7 mouse cellular contexts compared by ENCODE assay signal in the genomic region with DNA sequence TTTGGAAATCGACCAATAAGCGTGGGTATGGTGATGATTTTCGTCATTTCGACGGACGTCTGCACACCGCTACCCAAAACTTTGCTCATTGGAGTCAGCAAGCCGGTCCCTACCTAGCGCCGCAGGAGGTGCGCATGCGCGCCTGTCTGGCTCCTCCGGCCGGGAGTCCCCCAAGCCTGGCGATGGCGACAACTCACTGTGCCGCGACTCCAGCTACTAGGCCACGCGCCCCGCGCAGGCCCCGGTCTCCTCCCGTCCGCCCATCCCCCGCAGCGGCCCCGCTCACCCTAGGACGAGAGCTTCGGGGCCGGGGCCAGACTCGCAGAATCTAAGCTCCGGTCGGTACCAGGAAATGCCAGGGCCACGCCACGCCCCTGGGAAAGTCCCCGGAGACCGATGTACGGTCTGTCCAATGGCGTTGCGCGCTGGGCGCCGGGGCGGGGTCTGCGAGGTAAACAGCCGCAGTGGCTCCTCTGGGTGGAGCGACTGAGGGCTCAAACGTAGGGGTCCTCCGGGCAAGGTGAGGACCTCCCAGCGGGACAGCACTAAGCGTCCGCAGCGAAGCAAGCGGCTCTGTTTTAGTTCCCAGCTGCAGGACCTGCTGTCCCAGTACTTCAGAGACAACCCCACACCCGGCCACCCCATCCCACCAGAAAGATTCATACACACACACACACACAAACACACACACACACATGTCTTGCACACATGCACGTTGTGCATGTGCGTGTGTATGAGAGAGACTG. TPM values are rescaled to one million over a fixed set of nuclear protein-coding genes. Genes with fewer than 3 reads are reported as not detected.
A peak's percentile ranks its signal among the peaks of the same experiment; 100 is the strongest.
DNase-seq lines count a peak whose midpoint lies in the region; ATAC-seq lines count a peak whose summit lies in the region.

No protein-coding gene starts in this region.

- no peaks in the 10 kb centered on the region for H3K36me3 ChIP-seq in intestine, embryonic 15.5 days
- no peaks in the 10 kb centered on the region for H3K36me3 ChIP-seq in midbrain, embryonic 10.5 days

- H3K4me1 ChIP-seq in intestine, embryonic 15.5 days (replicated peaks): peaks cover 5% of the 10 kb centered on the region; the same call in 1 of the 2 replicates
- H3K4me1 ChIP-seq in midbrain, embryonic 10.5 days: peaks cover 22% of the 10 kb centered on the region

- peak overlapping the region; percentile 79 for H3K4me2 ChIP-seq in intestine, embryonic 15.5 days (replicated peaks)

- H3K4me3 ChIP-seq in intestine, embryonic 15.5 days (replicated peaks): peak overlapping the region; percentile 81
- peak overlapping the region; percentile 95 for H3K4me3 ChIP-seq in midbrain, embryonic 10.5 days

- no peaks in the 10 kb centered on the region for H3K9me3 ChIP-seq in intestine, embryonic 15.5 days
- no peaks in the 10 kb centered on the region for H3K9me3 ChIP-seq in midbrain, embryonic 10.5 days (replicated peaks)

- H3K27ac ChIP-seq in intestine, embryonic 15.5 days: peak overlapping the region; percentile 90
- H3K27ac ChIP-seq in midbrain, embryonic 10.5 days (replicated peaks): peak overlapping the region; percentile 93

- H3K27me3 ChIP-seq in intestine, embryonic 15.5 days (replicated peaks): no peaks in the 10 kb centered on the region
- no peaks in the 10 kb centered on the region for H3K27me3 ChIP-seq in midbrain, embryonic 10.5 days (ENCODE audit: low read depth, poor library complexity, severe bottlenecking)

- peak; percentile 97 for ATAC-seq in intestine, embryonic 15.5 days

- intact Hi-C loops in gastrocnemius, postnatal 36 days (cut with DNase I): no loop called here
- intact Hi-C loops in left cerebral cortex, postnatal 25 days (cut with DNase I): no loop called here

- H3K9ac ChIP-seq in intestine, embryonic 15.5 days: peak overlapping the region; percentile 83

- peak; percentile 97 to 98 for DNase-seq in adrenal gland, adult 18-20 months (ENCODE audit: low spot score in 2 of 2)
- peak; percentile 97 for DNase-seq in embryo, embryonic 11 days
- DNase-seq in gastrocnemius, postnatal 36 days: peak; percentile 99 to 100
- DNase-seq in left cerebral cortex, postnatal 25 days (ENCODE audit: low spot score in 2 of 2): peak; percentile 98 to 99
- DNase-seq in midbrain, embryonic 10.5 days (ENCODE audit: low spot score): peak; percentile 97
- peak; percentile 97 for DNase-seq in right cerebral cortex, postnatal 4 days

- 1% methylated on average over 59 of the region's 59 CpGs for WGBS in intestine, embryonic 15.5 days
- WGBS in midbrain, embryonic 10.5 days: under 1% methylated on average over 59 of the region's 59 CpGs

RNA-seq across cellular contexts. Expression of gene Tnip1, which starts 6.8 kb away (rescaled TPM):
- 10 to 100 TPM; 63.7 to 85.8 TPM for total RNA-seq in adrenal gland, adult 18-20 months (2021)
- total RNA-seq in gastrocnemius, postnatal 36 days (2021): 10 to 100 TPM; 29.7 to 32.3 TPM
- polyA plus RNA-seq in intestine, embryonic 15.5 days (2015; fragmentation: Nextera tagmentation; extraction: Ambion mirVana): 22.7 and 24.5 TPM in 2 replicates
- total RNA-seq in left cerebral cortex, postnatal 25 days (2021): 10 to 100 TPM; 36.4 to 40.0 TPM
- polyA plus RNA-seq in midbrain, embryonic 10.5 days (2016; fragmentation: Nextera tagmentation; extraction: Ambion mirVana): 9.5 and 11.6 TPM in 2 replicates

RNA-seq across cellular contexts. Expression of gene Gpx3, which starts 53.7 kb away (rescaled TPM):
- total RNA-seq in adrenal gland, adult 18-20 months (2021): 100 to 1,000 TPM; 218 to 375 TPM
- total RNA-seq in gastrocnemius, postnatal 36 days (2021): 10 to 100 TPM; 27.6 to 44.7 TPM
- 308 and 352 TPM in 2 replicates for polyA plus RNA-seq in intestine, embryonic 15.5 days (2015; fragmentation: Nextera tagmentation; extraction: Ambion mirVana)
- total RNA-seq in left cerebral cortex, postnatal 25 days (2021): 1 to 10 TPM; 8.6 to 9.7 TPM
- 68.6 and 72.1 TPM in 2 replicates for polyA plus RNA-seq in midbrain, embryonic 10.5 days (2016; fragmentation: Nextera tagmentation; extraction: Ambion mirVana)

Comparison
In these comparisons a context has a peak if more than half of its experiments do, and no peak if none do; other contexts are left out.
1. Peak in every context shown above with its lines: DNase-seq, ATAC-seq, H3K4me3 ChIP-seq and H3K27ac ChIP-seq.
2. RNA of gene Gpx3, which starts 53.7 kb away (total RNA-seq): 218 to 375 TPM in adrenal gland, adult 18-20 months; 27.6 to 44.7 TPM in gastrocnemius, postnatal 36 days and 8.6 to 9.7 TPM in left cerebral cortex, postnatal 25 days; every median in the first group is over 4 times any median in the second.